Mouse (Mus musculus): ENCODE measurements around the gene Lman2l. TPM values are rescaled to one million over a fixed set of nuclear protein-coding genes. Genes with fewer than 3 reads are reported as not detected.

Lman2l gene
- total RNA-seq, 2 experiments from 2014 or later, result 21.6 to 28.0 TPM

- intact Hi-C loops (cut with DNase I), result no loop called here
- no peak for DNase-seq
Observed at GRCm38 (mm10) chr1:36465641-36466160, 20.6 kb upstream of the Lman2l start.

DNA sequence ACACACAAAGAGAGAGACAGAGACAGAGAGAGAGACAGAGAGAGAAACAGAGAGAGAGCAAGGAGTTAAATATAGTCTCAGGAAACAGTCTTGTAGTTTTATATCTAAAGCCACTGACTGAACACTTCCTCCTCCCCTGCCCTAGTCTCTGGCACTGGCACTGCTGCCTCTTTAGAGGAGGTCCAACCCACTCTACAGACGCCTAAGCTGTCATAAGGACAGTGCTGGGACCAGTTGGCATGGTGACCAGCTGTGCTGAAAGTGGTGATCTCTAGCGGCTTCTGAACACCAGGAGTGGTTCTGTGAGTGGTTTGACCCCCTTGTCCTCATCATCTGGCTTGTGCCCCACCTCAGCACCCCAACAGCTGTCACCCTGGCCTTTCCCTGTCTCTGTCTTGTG is 16.8 kb upstream of the Lman2l start:
- no peak for DNase-seq
- intact Hi-C loops (cut with DNase I), result no loop called here

DNA sequence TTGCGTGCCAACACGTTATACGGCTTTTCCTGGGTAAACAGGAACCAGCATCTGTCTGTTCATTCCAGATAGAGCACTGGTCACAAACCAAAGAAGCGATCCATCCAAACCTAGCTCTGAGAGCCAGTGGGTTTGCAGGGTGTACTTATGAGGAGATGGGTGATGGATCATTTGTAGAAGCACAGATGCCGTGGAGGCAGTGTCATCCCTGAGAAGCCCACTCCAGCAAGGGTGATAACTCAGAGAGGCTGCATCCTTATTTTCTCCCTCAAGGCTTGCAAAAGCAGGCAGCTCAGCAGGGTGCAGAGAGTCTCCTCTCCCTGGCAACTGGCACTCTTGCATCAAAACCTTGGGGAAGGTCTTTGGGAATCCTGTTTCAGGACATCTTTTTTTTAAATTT is 13.1 kb upstream of the Lman2l start:
- intact Hi-C loops (cut with DNase I), result no loop called here
- no peak for DNase-seq

GRCm38 (mm10) chr1:36457388-36458014 is 12.4 kb upstream of the Lman2l start:
- intact Hi-C loops (cut with DNase I), result no loop called here
- no peak for DNase-seq

DNA sequence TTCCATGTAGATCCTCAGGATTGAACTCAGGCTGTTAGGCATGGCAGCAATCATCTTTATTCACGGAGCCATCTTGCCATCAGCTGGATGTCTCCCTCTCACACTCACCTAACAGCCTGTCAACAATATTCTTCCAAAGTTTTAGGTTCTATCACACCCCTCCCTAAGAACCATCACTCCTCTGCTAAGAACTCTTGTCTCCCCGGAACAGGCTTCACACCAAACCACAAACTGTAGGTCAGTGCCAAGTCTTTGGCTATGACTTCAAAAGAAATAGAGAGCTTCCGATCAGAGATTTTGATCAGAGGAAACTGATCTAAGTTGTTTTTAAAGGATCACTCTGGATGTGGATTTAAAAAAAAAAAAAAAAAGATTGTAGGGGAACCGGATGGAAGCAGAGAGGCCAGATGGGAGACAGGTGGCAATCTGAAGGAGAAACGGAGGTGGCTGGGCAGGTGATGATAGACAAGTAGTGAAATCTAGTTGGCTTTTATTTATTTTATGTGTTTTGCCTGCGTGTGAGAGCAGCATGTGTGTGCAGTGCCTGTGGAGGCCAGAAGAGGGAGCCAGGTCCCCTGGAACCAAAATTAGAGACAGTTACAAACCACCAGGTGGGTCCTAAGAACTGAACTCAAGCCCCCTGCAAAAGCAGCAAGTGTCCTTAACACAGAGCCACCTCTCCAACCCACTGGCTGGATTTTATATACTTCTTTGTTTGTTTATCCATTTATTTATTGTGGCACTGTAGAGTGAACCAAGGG is 9.2 kb upstream of the Lman2l start:
- no peak for DNase-seq
- intact Hi-C loops (cut with DNase I), result no loop called here

GRCm38 (mm10) chr1:36446841-36447240 is 1.8 kb upstream of the Lman2l start:
- no peak for DNase-seq
- intact Hi-C loops (cut with DNase I), result loop anchor here (10.0 kb wide), 1 partner anchor 248 kb away; the partner anchor contains the start of gene Cox5b

DNA sequence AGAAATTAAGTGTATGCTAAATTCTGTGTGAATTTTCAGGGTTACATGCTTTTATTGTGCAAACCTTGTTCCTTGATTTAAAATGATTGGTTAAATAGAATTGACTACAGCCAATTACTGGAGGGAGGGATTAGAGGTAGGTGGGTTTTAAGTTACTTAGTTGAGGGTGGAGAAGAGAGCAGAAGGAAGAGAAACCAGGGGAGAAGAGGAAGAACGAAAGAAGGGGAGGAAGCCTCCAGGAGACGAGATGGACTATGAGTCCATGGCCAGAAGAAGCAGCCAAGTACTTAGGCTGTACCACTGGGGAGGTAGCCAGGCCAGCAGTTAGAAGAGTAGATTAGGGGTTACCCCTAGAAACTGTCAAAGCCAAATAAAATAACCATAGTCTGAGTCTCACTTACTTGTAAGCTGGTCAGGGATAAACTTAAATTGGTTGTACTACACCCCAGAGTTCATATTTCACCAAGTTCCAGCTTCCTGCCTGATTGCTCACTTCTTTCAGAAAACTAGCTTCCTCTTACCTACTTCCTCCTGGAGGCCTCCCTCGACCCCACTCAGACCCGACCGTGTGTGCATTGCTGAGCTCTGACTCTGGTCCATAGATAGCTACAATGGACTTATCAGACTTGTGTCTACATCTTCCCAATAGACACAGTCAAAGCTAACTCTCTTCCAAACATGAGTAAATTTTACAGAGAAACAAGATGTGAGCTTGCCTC is 1.2 kb upstream of the Lman2l start:
- intact Hi-C loops (cut with DNase I), result loop anchor here (10.0 kb wide), 1 partner anchor 249 kb away; the partner anchor contains the start of gene Cox5b
- no peak for DNase-seq

- no peak for DNase-seq
- intact Hi-C loops (cut with DNase I), result loop anchor here (1.0 to 10.0 kb wide), 2 partner anchors 26 to 249 kb away; partner anchors contain the start of genes Cnnm4 and Cox5b
Observed at GRCm38 (mm10) chr1:36445508-36445907, 437 bp upstream of the Lman2l start.

DNA sequence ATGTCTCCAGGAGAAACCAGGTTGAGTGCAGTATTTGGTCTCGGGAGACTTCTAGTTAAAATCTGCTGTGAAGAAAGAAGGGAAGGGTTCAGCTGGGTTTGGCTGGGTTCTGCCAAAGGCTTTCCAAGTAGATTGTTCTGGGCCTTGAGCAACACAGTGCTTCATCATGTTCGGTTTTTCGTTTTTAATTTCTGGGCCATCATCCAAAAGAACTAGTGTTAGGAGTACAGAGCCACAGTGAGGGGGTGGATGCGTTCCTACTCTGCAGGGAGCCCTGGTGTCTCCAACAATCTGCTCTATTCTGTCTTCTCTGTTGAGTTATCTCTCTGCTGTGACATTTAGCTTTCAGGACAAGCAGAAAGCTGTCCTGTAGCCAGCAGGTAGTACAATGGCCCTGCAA is 4.0 kb downstream of the Lman2l start:
- intact Hi-C loops (cut with DNase I), result loop anchor here (5.0 to 10.0 kb wide), 2 partner anchors 51 to 254 kb away; partner anchors contain the start of gene Cox5b
- peak; percentile 17 to 24 for DNase-seq

- intact Hi-C loops (cut with DNase I), result no loop called here
- no peak for DNase-seq
Observed at GRCm38 (mm10) chr1:36437223-36437622, 7.8 kb downstream of the Lman2l start.

DNA sequence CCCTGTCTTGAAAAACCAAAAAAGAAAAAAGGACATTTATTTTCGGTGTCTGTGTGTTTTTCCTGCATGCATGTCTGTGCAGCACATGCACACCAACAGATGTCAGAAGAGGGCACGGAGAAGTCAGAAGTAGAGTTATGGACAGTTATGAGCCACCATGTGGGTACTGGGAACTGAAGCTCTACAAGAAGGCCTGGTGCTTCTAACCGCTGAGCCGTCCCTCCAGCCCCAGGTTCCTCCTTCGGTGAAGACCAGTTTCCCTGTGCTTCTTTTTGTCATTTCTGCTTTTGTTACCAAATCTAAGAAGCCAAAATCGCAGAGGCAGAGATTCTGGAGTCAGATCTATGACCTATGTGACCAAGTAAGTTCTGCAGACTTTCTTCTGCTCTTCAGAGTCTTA is 8.6 kb downstream of the Lman2l start:
- no peak for DNase-seq
- intact Hi-C loops (cut with DNase I), result no loop called here

- DNase-seq, result no peak
- intact Hi-C loops (cut with DNase I), result no loop called here
Observed at GRCm38 (mm10) chr1:36435071-36435470, 10.0 kb downstream of the Lman2l start.

GRCm38 (mm10) chr1:36433616-36434015 is 11.5 kb downstream of the Lman2l start:
- no peak for DNase-seq
- intact Hi-C loops (cut with DNase I), result no loop called here

- DNase-seq, result no peak
- intact Hi-C loops (cut with DNase I), result no loop called here
Observed at GRCm38 (mm10) chr1:36432999-36433398, 12.1 kb downstream of the Lman2l start.

DNA sequence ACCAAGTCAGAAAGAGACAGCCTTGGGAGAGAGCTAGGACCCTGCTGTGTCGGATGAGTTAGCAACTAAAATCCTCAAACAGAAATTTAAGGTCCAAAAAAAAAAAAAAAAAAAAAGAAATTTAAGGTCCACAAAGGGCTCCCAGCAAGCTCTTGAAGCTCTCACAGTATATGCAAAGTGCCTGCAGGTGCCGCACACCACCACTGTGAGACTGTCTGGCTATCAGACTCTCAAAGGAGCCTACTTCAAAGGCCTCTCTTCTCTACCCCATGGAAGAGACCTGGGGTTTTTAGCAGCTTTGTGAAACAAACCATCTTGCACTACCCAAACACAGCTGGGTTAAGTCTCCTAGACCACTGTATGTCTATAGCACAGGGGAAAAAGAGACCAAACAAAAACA is 15.6 kb downstream of the Lman2l start:
- no peak for DNase-seq
- intact Hi-C loops (cut with DNase I), result no loop called here

- intact Hi-C loops (cut with DNase I), result no loop called here
- no peak for DNase-seq
Observed at GRCm38 (mm10) chr1:36404531-36404930, 40.5 kb downstream of the Lman2l start.

GRCm38 (mm10) chr1:36401509-36401908 is 43.6 kb downstream of the Lman2l start:
- intact Hi-C loops (cut with DNase I), result no loop called here
- DNase-seq, result no peak

- intact Hi-C loops (cut with DNase I), result no loop called here
- DNase-seq, result no peak
Observed at GRCm38 (mm10) chr1:36397041-36397440, 48.0 kb downstream of the Lman2l start.

DNA sequence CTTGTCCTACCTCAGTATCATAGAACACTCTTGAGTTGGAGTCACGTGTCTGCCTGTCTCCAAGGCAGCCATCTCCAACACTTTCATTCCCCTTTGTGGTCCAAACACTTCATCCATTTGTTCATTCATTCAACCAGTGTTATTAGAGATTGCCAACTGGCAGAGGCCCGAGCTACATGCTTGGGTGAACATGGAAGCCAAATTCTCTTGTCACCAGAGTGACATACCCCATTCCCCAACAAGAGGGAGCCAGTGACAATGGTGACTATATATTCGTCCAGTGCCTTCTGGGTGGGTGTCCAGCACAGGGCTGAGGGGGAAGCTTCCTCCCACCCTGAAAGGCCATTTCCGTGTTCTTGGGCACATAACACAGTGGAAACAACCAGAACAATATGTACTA is 65.5 kb downstream of the Lman2l start:
- intact Hi-C loops (cut with DNase I), result no loop called here
- DNase-seq, result no peak

DNA sequence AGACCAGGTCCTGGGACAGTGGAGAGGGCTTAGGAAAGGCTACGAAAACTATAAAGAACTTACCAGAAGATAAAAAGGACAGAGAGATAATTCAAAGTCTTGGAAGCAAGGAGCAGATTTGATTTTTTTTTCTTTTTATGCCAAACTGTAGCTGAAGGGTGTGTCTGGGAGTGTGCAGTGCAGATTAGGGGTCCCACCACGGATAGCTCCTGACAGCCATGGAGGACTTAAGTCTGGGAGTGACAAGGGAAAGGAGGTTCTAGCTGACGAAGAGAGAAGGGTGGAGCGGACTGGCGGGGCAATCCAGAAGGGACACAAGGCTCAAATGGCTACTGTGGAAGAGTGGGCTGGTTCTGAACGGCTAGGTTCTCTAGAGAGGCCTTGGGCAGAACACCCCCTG is 66.2 kb downstream of the Lman2l start:
- intact Hi-C loops (cut with DNase I), result no loop called here

More for the DNA sequence above, 66.2 kb downstream of the Lman2l start:
- DNase-seq, result no peak
